Mouse (Mus musculus) megakaryocyte, embryonic 14.5 days (primary cell): Measurements from ENCODE around the gene Wdr5.

Experiments
- FLI1 ChIP-seq: IDR thresholded peaks from 2 replicates; pipeline ENCODE4 v1.6.1; 2012; ENCODE audit warnings: low read length, inconsistent platforms, mixed read lengths
- GATA1 ChIP-seq: IDR thresholded peaks from 3 replicates; pipeline ENCODE4 v1.6.1; 2012; ENCODE audit warnings: mixed read lengths, low read length, inconsistent platforms, borderline replicate concordance

DNA sequence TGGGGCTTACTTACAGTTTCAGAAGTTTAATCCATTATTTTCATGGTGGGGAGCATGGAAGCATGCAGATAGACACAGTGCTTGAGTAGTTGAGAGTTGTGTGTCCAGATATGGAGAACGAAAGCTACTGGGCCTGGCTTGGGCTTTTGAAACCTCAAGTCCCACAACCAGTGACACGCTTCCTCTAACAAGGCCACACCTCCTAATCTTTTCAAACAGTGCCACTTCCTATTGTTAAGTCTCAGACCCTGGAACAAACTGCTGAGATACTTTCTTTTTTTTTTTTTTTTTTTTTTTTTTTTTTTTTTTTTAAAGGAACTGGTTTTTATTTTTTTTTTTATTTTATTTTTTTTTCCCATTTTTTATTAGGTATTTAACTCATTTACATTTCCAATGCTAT is 33.0 kb downstream of the Wdr5 start:
- TF ChIP-seq GATA1: no peak
- TF ChIP-seq FLI1: no peak
